Mouse (Mus musculus) CH12.LX (cell line): ENCODE data around the gene Mgat2. TPM values are rescaled to one million over a fixed set of nuclear protein-coding genes. Genes with fewer than 3 reads are reported as not detected.
A peak's percentile ranks its signal among the peaks of the same experiment; 100 is the strongest.

Experiments
- DNase-seq: peaks from one replicate; pipeline ENCODE4 v3.0.0-alpha.2; 2013; ENCODE audit errors: extremely low read depth
- H3K27ac ChIP-seq: 2 replicates; pipeline ENCODE4 v1.5.1; 2012; ENCODE audit warnings: low read depth, mild to moderate bottlenecking, control low read depth, moderate library complexity; ENCODE audit not compliant: insufficient read depth
- H3K27me3 ChIP-seq: replicated peaks from 2 replicates; pipeline ENCODE3; 2012; ENCODE audit warnings: inconsistent platforms
- H3K36me3 ChIP-seq, 2 experiments: replicated peaks in 1 of 2; 2 replicates each; pipeline versions ENCODE3 to v1.6.1; 2012; ENCODE audit warnings: inconsistent platforms in 1 of 2, low read length in 1 of 2, mild to moderate bottlenecking in 1 of 2, mixed read lengths in 1 of 2, moderate library complexity in 1 of 2; ENCODE audit not compliant: control insufficient read depth in 1 of 2, insufficient read depth in 1 of 2
- H3K4me1 ChIP-seq, 2 experiments: 2 replicates each; pipeline ENCODE4 v1.6.1; 2012; ENCODE audit warnings: inconsistent platforms in 1 of 2, moderate library complexity in 1 of 2; ENCODE audit not compliant: insufficient read depth in 2 of 2, control insufficient read depth in 1 of 2
- H3K4me2 ChIP-seq: 2 replicates; pipeline ENCODE4 v1.6.1; 2012; ENCODE audit warnings: low read depth, mild to moderate bottlenecking, control low read depth; ENCODE audit not compliant: poor library complexity, insufficient read depth, severe bottlenecking
- H3K4me3 ChIP-seq, 3 experiments: fragments of 150-350 bp in 1 of 3; sonication (generic) in 1 of 3; replicated peaks in 1 of 3; 2 replicates each; pipeline versions ENCODE3 to v1.5.1; 2011 to 2012; ENCODE audit warnings: low read depth in 2 of 3, low read length in 2 of 3, mild to moderate bottlenecking in 2 of 3, moderate library complexity in 2 of 3, control low read depth in 1 of 3, improper control_type of control experiment in 1 of 3, inconsistent platforms in 1 of 3, mixed read lengths in 1 of 3; ENCODE audit not compliant: poor library complexity in 1 of 3
- H3K79me2 ChIP-seq: replicated peaks from 2 replicates; pipeline ENCODE4 v1.6.1; 2012; ENCODE audit warnings: mild to moderate bottlenecking, moderate library complexity; ENCODE audit not compliant: control insufficient read depth, poor library complexity, insufficient read depth, severe bottlenecking; ENCODE audit errors: extremely low read depth
- H3K9ac ChIP-seq: 2 replicates; pipeline ENCODE4 v1.6.1; 2012; ENCODE audit warnings: low read depth, mild to moderate bottlenecking, control low read depth, moderate library complexity; ENCODE audit not compliant: insufficient read depth
- H3K9me3 ChIP-seq: replicated peaks from 2 replicates; pipeline ENCODE3; 2012; ENCODE audit warnings: low read length, inconsistent platforms, mixed read lengths
- CTCF ChIP-seq, 2 experiments: IDR thresholded peaks in 1 of 2; conservative IDR thresholded peaks in 1 of 2; 2 replicates each; pipeline ENCODE4 v1.5.1; 2011 to 2012; ENCODE audit warnings: low read depth in 2 of 2, low read length in 2 of 2, improper control_type of control experiment in 1 of 2, inconsistent platforms in 1 of 2, mild to moderate bottlenecking in 1 of 2, moderate library complexity in 1 of 2
- ELF1 ChIP-seq: IDR thresholded peaks from 2 replicates; pipeline ENCODE4 v1.6.1; 2014; ENCODE audit warnings: low read depth, mild to moderate bottlenecking, inconsistent platforms, low read length, improper control_type of control experiment
- JUND ChIP-seq: conservative IDR thresholded peaks from 2 replicates; pipeline ENCODE4 v1.6.1; 2011; ENCODE audit warnings: low read depth, low read length, improper control_type of control experiment
- KAT2A ChIP-seq: IDR thresholded peaks from 2 replicates; pipeline ENCODE4 v1.6.1; 2012; ENCODE audit warnings: low read length, improper control_type of control experiment, inconsistent platforms; ENCODE audit not compliant: insufficient replicate concordance
- POLR2A ChIP-seq: IDR thresholded peaks from 2 replicates; pipeline ENCODE4 v1.6.1; 2011; ENCODE audit warnings: low read depth, mild to moderate bottlenecking, improper control_type of control experiment, low read length
- RAD21 ChIP-seq: IDR thresholded peaks from 2 replicates; pipeline ENCODE4 v1.6.1; 2011; ENCODE audit warnings: low read depth, mild to moderate bottlenecking, low read length, improper control_type of control experiment, moderate library complexity
- SIN3A ChIP-seq: IDR thresholded peaks from 2 replicates; pipeline ENCODE4 v1.6.1; 2012; ENCODE audit warnings: low read length, improper control_type of control experiment, inconsistent platforms
- SMC3 ChIP-seq: IDR thresholded peaks from 2 replicates; pipeline ENCODE4 v1.6.1; 2011; ENCODE audit warnings: low read depth, low read length, improper control_type of control experiment
- TBP ChIP-seq: conservative IDR thresholded peaks from 2 replicates; pipeline ENCODE4 v1.6.1; 2011; ENCODE audit warnings: low read depth, low read length, improper control_type of control experiment
- USF2 ChIP-seq: conservative IDR thresholded peaks from 2 replicates; pipeline ENCODE4 v1.6.1; 2011; ENCODE audit warnings: low read depth, low read length, improper control_type of control experiment
- ZKSCAN1 ChIP-seq: IDR thresholded peaks from 2 replicates; pipeline ENCODE4 v1.6.1; 2012; ENCODE audit warnings: low read depth, inconsistent platforms, low read length, improper control_type of control experiment, borderline replicate concordance
- dilution Hi-C: fragments of 300-500 bp; cut with MboI; formaldehyde crosslinking; loops from 2 replicates; pipeline ENCODE4 v1.14.3; 2020; ENCODE audit warnings: low sequenced_read_pairs; ENCODE audit not compliant: extremely low pct_unique_long_range_greater_than_20kb, extremely low pct_ligation_motif_present
- in situ Hi-C: fragments of 300-500 bp; cut with MboI; formaldehyde crosslinking; loops from 3 replicates; pipeline ENCODE4 v1.14.3; 2019; ENCODE audit warnings: low sequenced_read_pairs, low pct_ligation_motif_present, low pct_unique_long_range_greater_than_20kb, mixed read lengths
- polyA plus RNA-seq: library from polyadenylated mRNA; unstranded; fragments of >175 nt; gene quantifications from 2 replicates; pipeline ENCODE4 v1.2.1, GENCODE M21; 2012; ENCODE audit warnings: low read depth; ENCODE audit not compliant: insufficient read length
- total RNA-seq, 2 experiments: library from RNA; depleted of rRNA; stranded (reverse); fragments of 300-350 nt in 1 of 2; fragments of >200 nt in 1 of 2; gene quantifications; 2 replicates each; pipeline ENCODE4 v1.2.3; 2012 to 2014

The Mgat2 gene
- total and polyA plus RNA-seq, 3 experiments: 54.2 to 106 (median 58.1) TPM

DNA sequence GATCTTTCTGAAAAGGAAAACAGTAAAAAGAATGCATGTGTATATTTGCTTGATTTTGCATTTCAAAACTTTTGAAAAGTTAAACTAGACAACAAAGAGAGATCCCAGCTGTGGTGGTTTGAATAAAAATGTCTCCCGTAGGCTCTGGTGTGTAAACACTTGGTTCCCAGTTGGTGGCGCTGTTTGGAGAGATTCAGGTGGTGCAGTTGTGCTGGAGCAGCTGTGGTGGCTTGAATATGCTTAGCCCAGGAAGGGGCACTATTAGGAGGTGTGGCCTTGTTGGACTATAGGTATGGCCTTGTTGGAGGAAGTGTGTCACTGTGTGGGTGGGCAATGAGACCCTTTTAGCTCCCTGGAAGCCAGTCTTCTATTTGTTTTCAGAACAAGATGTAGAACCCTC lies 45.3 kb downstream of the Mgat2 start:
- Histone ChIP-seq H3K36me3 (peaks cover 2 to 17% of the 10 kb centered on the region in 2 experiments), H3K27ac (no peak overlapping the region), H3K27me3 (no peaks in the 10 kb centered on the region), H3K4me1 (peaks cover 2 to 28% of the 10 kb centered on the region in 2 experiments; a peak in 3 of 4 replicates), H3K4me3 (no peak overlapping the region), H3K9me3 (no peaks in the 10 kb centered on the region), H3K79me2 (peaks cover 10% of the 10 kb centered on the region; the same call in 1 of the 2 replicates), H3K4me2 (no peak overlapping the region), H3K9ac (no peak overlapping the region)
- in situ Hi-C loops (no loop called here), dilution Hi-C loops (no loop called here)
- TF ChIP-seq ELF1: peak; percentile 17; the same call in 1 of the 2 replicates
- no peak for TF ChIP-seq TBP
- TF ChIP-seq KAT2A: no peak
- TF ChIP-seq USF2: no peak
- TF ChIP-seq RAD21: peak; percentile 48
- TF ChIP-seq ZKSCAN1: no peak
- peak; percentile 42 to 66; a peak in 3 of 4 replicates for TF ChIP-seq CTCF (conservative IDR thresholded peaks at IDR 0.05 in 1 of 2, IDR thresholded peaks at IDR 0.05 in 1 of 2; ENCODE audit: low read depth in 2 of 2, low read length in 2 of 2)
- TF ChIP-seq SMC3: peak; percentile 42
- TF ChIP-seq SIN3A: 0 out of 2 replicates have a peak, but pooled peaks have one; percentile 23
- TF ChIP-seq JUND: no peak
- DNase-seq: peak; percentile 67

DNA sequence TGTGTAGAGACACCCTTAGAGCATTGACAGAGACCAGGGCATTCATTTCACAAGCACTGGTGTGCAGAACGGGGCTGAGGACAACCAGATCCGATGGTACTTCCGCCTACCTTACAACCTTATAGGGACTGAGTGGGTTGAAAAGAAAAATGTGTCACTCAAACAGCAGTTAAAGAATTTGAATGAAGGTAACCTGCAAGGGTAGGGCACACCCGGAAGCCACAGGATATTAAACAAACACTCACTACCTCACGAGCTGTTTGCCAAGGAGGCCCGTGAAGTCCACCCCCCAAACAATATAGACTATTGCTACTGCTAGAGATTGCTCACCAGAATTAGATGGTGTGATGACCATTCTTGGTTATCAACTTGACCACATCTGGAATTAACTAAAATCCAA lies 51.8 kb downstream of the Mgat2 start:
- in situ Hi-C loops (no loop called here), dilution Hi-C loops (no loop called here)

More for the DNA sequence above, 51.8 kb downstream of the Mgat2 start:
- Histone ChIP-seq H3K36me3 (no peaks in the 10 kb centered on the region), H3K9me3 (no peaks in the 10 kb centered on the region), H3K27ac (no peak overlapping the region), H3K27me3 (no peaks in the 10 kb centered on the region), H3K79me2 (no peaks in the 10 kb centered on the region), H3K9ac (no peak overlapping the region), H3K4me1 (peaks cover 0 to 3% of the 10 kb centered on the region in 2 experiments; a peak in 1 of 4 replicates), H3K4me3 (no peak overlapping the region), H3K4me2 (no peak overlapping the region)
- TF ChIP-seq KAT2A: no peak
- TF ChIP-seq POLR2A: no peak
- no peak for TF ChIP-seq ZKSCAN1
- no peak for TF ChIP-seq RAD21
- DNase-seq: no peak

Other genes starting within 250 kb of the Mgat2 start
- gene Rps29, start 25.0 kb upstream of the Mgat2 start, total RNA-seq (2012; rRNA removed): 5,149 and 5,532 TPM in 2 replicates
- gene Rps29, start 25.0 kb upstream of the Mgat2 start, total RNA-seq (2014; rRNA removed): 460 and 635 TPM in 2 replicates
- 1,193 and 1,316 TPM in 2 replicates for gene Rps29, start 25.0 kb upstream of the Mgat2 start, polyA plus RNA-seq
- 9.1 and 9.2 TPM in 2 replicates for gene Lrr1, start 15.3 kb upstream of the Mgat2 start, total RNA-seq (2012; rRNA removed)
- gene Lrr1, start 15.3 kb upstream of the Mgat2 start, total RNA-seq (2014; rRNA removed): 33.6 and 35.0 TPM in 2 replicates
- 23.8 and 24.6 TPM in 2 replicates for gene Lrr1, start 15.3 kb upstream of the Mgat2 start, polyA plus RNA-seq
- gene Rpl36al, start 74 bp upstream of the Mgat2 start, total RNA-seq (2012; rRNA removed): 1,571 and 1,698 TPM in 2 replicates
- 1,160 and 1,263 TPM in 2 replicates for gene Rpl36al, start 74 bp upstream of the Mgat2 start, total RNA-seq (2014; rRNA removed)
- 748 and 828 TPM in 2 replicates for gene Rpl36al, start 74 bp upstream of the Mgat2 start, polyA plus RNA-seq
- 21.3 and 23.6 TPM in 2 replicates for gene Gm49383, start 12.9 kb downstream of the Mgat2 start, total RNA-seq (2012; rRNA removed)
- gene Gm49383, start 12.9 kb downstream of the Mgat2 start, total RNA-seq (2014; rRNA removed): 45.9 and 52.1 TPM in 2 replicates
- gene Gm49383, start 12.9 kb downstream of the Mgat2 start, polyA plus RNA-seq: 16.0 and 19.1 TPM in 2 replicates
- 8.4 and 9.7 TPM in 2 replicates for gene Dnaaf2, start 14.3 kb downstream of the Mgat2 start, total RNA-seq (2012; rRNA removed)
- gene Dnaaf2, start 14.3 kb downstream of the Mgat2 start, total RNA-seq (2014; rRNA removed): 26.6 and 28.6 TPM in 2 replicates
- gene Dnaaf2, start 14.3 kb downstream of the Mgat2 start, polyA plus RNA-seq: 3.7 and 6.9 TPM in 2 replicates
- gene Gm49384, start 20.1 kb downstream of the Mgat2 start, total RNA-seq (2012; rRNA removed): 23.4 and 24.9 TPM in 2 replicates
- 54.9 and 63.9 TPM in 2 replicates for gene Gm49384, start 20.1 kb downstream of the Mgat2 start, total RNA-seq (2014; rRNA removed)
- gene Gm49384, start 20.1 kb downstream of the Mgat2 start, polyA plus RNA-seq: 28.3 and 34.4 TPM in 2 replicates
- 32.6 and 38.3 TPM in 2 replicates for gene Pole2, start 44.0 kb downstream of the Mgat2 start, total RNA-seq (2012; rRNA removed)
- gene Pole2, start 44.0 kb downstream of the Mgat2 start, total RNA-seq (2014; rRNA removed): 143 and 148 TPM in 2 replicates
- 37.1 and 37.3 TPM in 2 replicates for gene Pole2, start 44.0 kb downstream of the Mgat2 start, polyA plus RNA-seq
- gene Klhdc1, start 57.0 kb downstream of the Mgat2 start, total RNA-seq (2012; rRNA removed): 4.2 and 6.4 TPM in 2 replicates
- gene Klhdc1, start 57.0 kb downstream of the Mgat2 start, total RNA-seq (2014; rRNA removed): 8.2 TPM in 2 replicates
- gene Klhdc1, start 57.0 kb downstream of the Mgat2 start, polyA plus RNA-seq: 5.9 and 7.2 TPM in 2 replicates
- gene Klhdc2, start 112.5 kb downstream of the Mgat2 start, total RNA-seq (2012; rRNA removed): 103 and 120 TPM in 2 replicates
- gene Klhdc2, start 112.5 kb downstream of the Mgat2 start, total RNA-seq (2014; rRNA removed): 280 and 288 TPM in 2 replicates
- 81.8 and 85.3 TPM in 2 replicates for gene Klhdc2, start 112.5 kb downstream of the Mgat2 start, polyA plus RNA-seq
- gene Nemf, start 173.0 kb downstream of the Mgat2 start, total RNA-seq (2012; rRNA removed): 34.3 and 37.5 TPM in 2 replicates
- gene Nemf, start 173.0 kb downstream of the Mgat2 start, total RNA-seq (2014; rRNA removed): 56.6 and 71.0 TPM in 2 replicates
- 44.9 and 54.7 TPM in 2 replicates for gene Nemf, start 173.0 kb downstream of the Mgat2 start, polyA plus RNA-seq
- 273 and 312 TPM in 2 replicates for gene Arf6, start 188.0 kb downstream of the Mgat2 start, total RNA-seq (2012; rRNA removed)
- 308 and 375 TPM in 2 replicates for gene Arf6, start 188.0 kb downstream of the Mgat2 start, total RNA-seq (2014; rRNA removed)
- gene Arf6, start 188.0 kb downstream of the Mgat2 start, polyA plus RNA-seq: 224 and 258 TPM in 2 replicates
- 4.3 TPM in 2 replicates for gene Gm9887, start 188.3 kb downstream of the Mgat2 start, total RNA-seq (2012; rRNA removed)
- not detected in 2 replicates for gene Gm9887, start 188.3 kb downstream of the Mgat2 start, total RNA-seq (2014; rRNA removed)
- gene Gm9887, start 188.3 kb downstream of the Mgat2 start, polyA plus RNA-seq: 3.4 and 4.3 TPM in 2 replicates